Mouse (Mus musculus): ENCODE data around the gene Gstp1.

- TF ChIP-seq CTCF (IDR thresholded peaks at IDR 0.05; ENCODE audit: control insufficient read depth, insufficient read depth, insufficient read length): no peak
- TF ChIP-seq USF1 (IDR thresholded peaks at IDR 0.05; ENCODE audit: low read depth): no peak
- TF ChIP-seq CEBPB (IDR thresholded peaks at IDR 0.05; ENCODE audit: low read depth): no peak
- TF ChIP-seq MAX (IDR thresholded peaks at IDR 0.05): no peak
These were observed 29.1 kb upstream of the Gstp1 start for GRCm38 (mm10) chr19:4066877-4067276.
